Mouse (Mus musculus) intestine, embryonic 16.5 days (tissue): ENCODE results near the gene Nfe2. TPM values are rescaled to one million over a fixed set of nuclear protein-coding genes. Genes with fewer than 3 reads are reported as not detected.
"Not testable (repeated sequence)": the region's sequence is repeated elsewhere in the genome, so short reads cannot be mapped to it uniquely, and the experiment has no call there.

ENCODE experiments used
- ATAC-seq: fragments of 200-750 bp; cut with Nextera tagmentation; 2 replicates; pipeline ENCODE4 v1.8.0; 2017; ENCODE audit warnings: moderate TSS enrichment, moderate library complexity
- H3K27ac ChIP-seq: fragments of 300-500 bp; sonication (generic); 2 replicates; pipeline ENCODE4 v1.5.1; 2014; ENCODE audit warnings: mild to moderate bottlenecking, low read length
- H3K27me3 ChIP-seq: fragments of 300-500 bp; sonication (generic); replicated peaks from 2 replicates; pipeline ENCODE4 v1.6.1; 2014; ENCODE audit warnings: low read length, control low read depth, mixed read lengths; ENCODE audit not compliant: control insufficient read depth, insufficient read depth
- H3K36me3 ChIP-seq: fragments of 300-500 bp; sonication (generic); 2 replicates; pipeline ENCODE4 v1.6.1; 2014; ENCODE audit warnings: low read length, control low read depth; ENCODE audit not compliant: control insufficient read depth, insufficient read depth
- H3K4me1 ChIP-seq: fragments of 300-500 bp; sonication (generic); 2 replicates; pipeline ENCODE4 v1.6.1; 2014; ENCODE audit warnings: low read length, control low read depth, mixed read lengths; ENCODE audit not compliant: control insufficient read depth, insufficient read depth
- H3K4me2 ChIP-seq: fragments of 300-500 bp; sonication (generic); 2 replicates; pipeline ENCODE4 v1.6.1; 2014; ENCODE audit warnings: low read depth, low read length, control low read depth
- H3K4me3 ChIP-seq: fragments of 300-500 bp; sonication (generic); 2 replicates; pipeline ENCODE4 v1.5.1; 2014; ENCODE audit warnings: mild to moderate bottlenecking, low read length
- H3K9ac ChIP-seq: fragments of 300-500 bp; sonication (generic); 2 replicates; pipeline ENCODE4 v1.6.1; 2014; ENCODE audit warnings: low read depth, low read length
- H3K9me3 ChIP-seq: fragments of 300-500 bp; sonication (generic); 2 replicates; pipeline ENCODE4 v1.6.1; 2016; ENCODE audit warnings: low read length, control low read depth; ENCODE audit not compliant: control insufficient read depth
- WGBS: fragments of 180-500 bp; shearing (Covaris S2); extraction: QIAGEN DNeasy Blood & Tissue Kit; methylation state at CpG from one replicate; pipeline ENCODE4 v1.1.7; 2014; 5-methylcytosine and 5-hydroxymethylcytosine counted together
- polyA plus RNA-seq: library from polyadenylated mRNA; unstranded; fragments of >200 nt; fragmentation: Nextera tagmentation; extraction: Ambion mirVana; gene quantifications from 2 replicates; pipeline ENCODE4 v1.2.1, GENCODE M21; 2015

Nfe2 gene
- polyA plus RNA-seq, 1 experiment from 2014 or later: 5.2 TPM

DNA sequence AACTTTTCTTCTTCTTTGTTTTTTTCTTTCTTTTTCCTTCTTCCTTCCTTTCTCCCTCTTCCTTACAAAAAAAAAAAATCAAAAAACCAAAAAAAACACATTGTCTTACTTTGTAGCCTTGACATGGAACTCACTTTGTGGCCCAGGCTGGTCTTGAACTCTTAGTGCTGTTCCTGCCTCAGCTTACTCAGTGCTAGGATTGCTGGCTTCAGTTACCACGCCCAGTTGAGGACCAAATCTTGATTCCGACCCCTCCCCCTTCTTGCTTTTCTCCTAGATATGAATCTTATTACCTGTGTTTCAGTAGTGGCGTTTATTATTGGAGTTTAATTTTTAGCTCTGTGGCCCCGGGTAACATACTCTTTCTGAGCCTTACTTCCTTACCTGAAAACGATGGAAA is 959 bp upstream of the Nfe2 start:
- no peaks in the 10 kb centered on the region; the same call in 1 of the 2 replicates for H3K27me3 ChIP-seq
- H3K9me3 ChIP-seq: no peaks in the 10 kb centered on the region
- H3K36me3 ChIP-seq: no peaks in the 10 kb centered on the region
- H3K9ac ChIP-seq: no peak overlapping the region
- ATAC-seq: no peak
- no peak overlapping the region for H3K4me2 ChIP-seq
- H3K4me3 ChIP-seq: no peak overlapping the region
- H3K27ac ChIP-seq: no peak overlapping the region
- peaks cover 16% of the 10 kb centered on the region for H3K4me1 ChIP-seq
- WGBS: 82% methylated on average over 5 of the region's 5 CpGs

DNA sequence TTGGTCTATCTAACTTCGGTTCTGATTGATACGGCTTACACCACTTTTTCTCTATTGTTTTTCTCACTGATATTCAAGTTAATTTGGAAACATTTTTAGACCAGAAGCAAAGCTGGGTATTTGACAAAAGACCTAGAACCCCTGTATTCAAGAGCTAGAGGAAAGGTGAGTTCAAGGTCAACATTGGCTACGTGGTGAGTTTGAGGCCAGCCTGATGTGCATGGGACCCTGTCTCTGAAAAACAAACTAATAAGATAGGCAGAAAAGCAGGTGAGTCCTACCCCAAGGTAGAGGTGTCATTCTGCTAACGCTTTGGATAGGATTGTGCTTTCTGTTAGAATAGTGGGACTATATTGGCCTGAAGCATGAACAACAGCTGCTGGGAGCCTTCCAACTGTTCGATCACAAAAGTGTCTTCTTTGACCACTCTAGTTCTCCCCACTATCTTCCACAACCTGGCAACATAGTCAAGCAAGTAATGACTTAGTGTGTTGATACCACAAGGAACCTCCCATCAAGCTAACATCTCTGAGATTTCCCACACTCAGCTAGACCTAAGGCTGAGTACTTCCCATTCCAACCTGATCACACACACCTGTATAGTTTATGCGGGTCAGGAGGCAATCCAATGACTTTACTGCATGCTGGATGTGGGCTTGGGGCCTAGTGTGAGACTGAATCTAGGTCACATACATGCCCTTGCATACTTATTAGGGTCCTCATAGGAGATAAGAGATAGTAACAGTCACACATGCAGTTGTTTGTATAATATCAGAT is 1.8 kb downstream of the Nfe2 start:
- Histone ChIP-seq H3K36me3 (no peaks in the 10 kb centered on the region), H3K4me2 (no peak overlapping the region), H3K9me3 (no peaks in the 10 kb centered on the region), H3K27me3 (no peaks in the 10 kb centered on the region; the same call in 1 of the 2 replicates), H3K9ac (no peak overlapping the region), H3K4me1 (peaks cover 16% of the 10 kb centered on the region), H3K27ac (no peak overlapping the region), H3K4me3 (no peak overlapping the region)
- 90% methylated on average over 6 of the region's 6 CpGs for WGBS
- ATAC-seq: no peak

DNA sequence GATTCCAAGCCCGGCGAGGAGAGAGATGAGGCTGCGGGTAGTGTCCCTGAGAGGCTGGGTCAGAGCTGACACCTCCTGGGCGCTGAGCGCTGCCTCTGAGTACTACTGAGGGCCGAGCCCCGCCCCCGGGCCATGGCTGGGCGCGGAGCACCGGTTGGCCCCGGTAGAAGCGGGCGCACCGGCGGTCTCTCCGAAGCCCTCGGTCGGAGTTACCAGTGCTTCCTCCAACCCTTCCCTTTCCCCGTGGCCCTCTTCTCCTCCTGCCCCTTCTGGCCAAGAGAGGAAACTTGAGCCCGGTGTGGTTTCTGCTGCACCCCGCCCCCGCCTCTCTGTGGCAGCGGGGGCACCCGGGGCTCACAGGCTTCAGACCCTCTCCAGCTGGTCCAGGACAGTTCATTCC is 3.0 kb downstream of the Nfe2 start:
- no peak overlapping the region for H3K27ac ChIP-seq
- no peaks in the 10 kb centered on the region; the same call in 1 of the 2 replicates for H3K27me3 ChIP-seq
- peaks cover 18% of the 10 kb centered on the region for H3K4me1 ChIP-seq
- H3K36me3 ChIP-seq: no peaks in the 10 kb centered on the region
- peak; percentile 49 for ATAC-seq
- H3K9me3 ChIP-seq: no peaks in the 10 kb centered on the region
- H3K9ac ChIP-seq: peak overlapping the region; percentile 66
- peak overlapping the region; percentile 43 for H3K4me3 ChIP-seq
- H3K4me2 ChIP-seq: peak overlapping the region; percentile 66
- under 1% methylated on average over 25 of the region's 25 CpGs for WGBS

DNA sequence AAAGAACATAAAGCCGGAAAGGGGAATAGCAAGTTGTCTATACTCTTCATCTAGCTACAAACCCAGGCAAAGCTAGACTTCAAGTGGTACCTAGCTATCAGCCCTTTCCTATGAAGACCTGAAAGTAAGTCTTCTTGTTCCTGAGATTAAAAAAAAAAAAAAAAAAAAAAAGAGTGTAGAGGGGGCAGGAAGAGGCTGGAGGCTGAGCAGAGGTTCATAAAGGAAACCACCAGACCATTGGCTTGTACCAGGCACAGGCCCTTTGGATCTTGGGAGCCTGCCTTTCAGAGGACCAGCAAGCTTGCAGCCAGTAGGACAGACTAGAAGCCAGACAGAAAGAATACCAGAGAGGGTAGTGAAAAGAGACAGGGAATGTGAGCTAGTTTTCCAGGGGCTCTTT is 4.9 kb downstream of the Nfe2 start:
- 94% methylated on average over 1 of the region's 1 CpGs for WGBS
- Histone ChIP-seq H3K9ac (no peak overlapping the region), H3K9me3 (no peaks in the 10 kb centered on the region), H3K4me1 (peaks cover 17% of the 10 kb centered on the region), H3K36me3 (peaks cover 4% of the 10 kb centered on the region), H3K27me3 (no peaks in the 10 kb centered on the region), H3K4me3 (no peak overlapping the region), H3K4me2 (no peak overlapping the region), H3K27ac (no peak overlapping the region)
- ATAC-seq: no peak

DNA sequence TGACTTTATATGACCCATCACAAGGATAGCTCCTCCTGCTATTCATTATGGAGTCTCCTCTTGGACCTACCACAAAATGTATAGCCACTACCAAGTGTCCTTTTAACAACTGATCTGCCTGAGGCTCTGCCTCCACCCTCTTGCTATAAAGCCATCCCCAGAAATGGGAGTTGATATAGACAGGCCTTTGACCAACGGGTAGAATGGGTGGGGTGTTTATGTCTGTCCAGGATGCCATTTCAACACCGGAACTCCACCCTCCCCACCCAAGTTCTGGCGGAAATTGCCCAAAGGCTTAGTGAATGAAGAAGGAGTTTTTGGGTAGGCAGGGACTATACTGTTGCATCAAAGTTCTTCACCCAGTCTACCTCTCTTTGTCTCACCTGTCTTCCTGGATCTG is 5.5 kb downstream of the Nfe2 start:
- Histone ChIP-seq H3K4me1 (peaks cover 11% of the 10 kb centered on the region), H3K27ac (no peak overlapping the region), H3K4me3 (no peak overlapping the region), H3K36me3 (peaks cover 7% of the 10 kb centered on the region), H3K27me3 (no peaks in the 10 kb centered on the region), H3K9me3 (no peaks in the 10 kb centered on the region), H3K9ac (no peak overlapping the region), H3K4me2 (no peak overlapping the region)
- no peak for ATAC-seq
- 73% methylated on average over 3 of the region's 3 CpGs for WGBS

DNA sequence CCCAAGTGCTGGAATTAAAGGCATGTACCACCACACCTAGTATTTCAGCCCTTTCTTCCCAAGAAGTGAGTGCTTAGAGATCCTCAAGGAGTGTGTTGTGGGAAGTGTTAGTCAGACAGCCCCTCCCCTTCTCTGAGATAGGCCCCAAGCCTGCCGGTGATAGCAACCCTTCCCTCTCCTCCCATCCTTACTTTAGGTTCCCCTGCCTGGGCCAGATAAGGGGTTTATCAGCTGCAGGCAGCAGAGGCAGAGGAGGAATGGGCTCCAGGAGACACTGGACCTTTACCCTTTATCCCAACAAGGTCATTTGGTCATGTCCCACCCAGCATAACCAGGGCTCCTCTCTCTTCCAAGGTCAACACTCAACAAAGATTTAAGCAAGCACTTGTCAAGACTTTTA is 6.6 kb downstream of the Nfe2 start:
- WGBS: 30% methylated on average over 1 of the region's 1 CpGs
- peak; percentile 32 for ATAC-seq
- H3K9ac ChIP-seq: no peak overlapping the region

DNA sequence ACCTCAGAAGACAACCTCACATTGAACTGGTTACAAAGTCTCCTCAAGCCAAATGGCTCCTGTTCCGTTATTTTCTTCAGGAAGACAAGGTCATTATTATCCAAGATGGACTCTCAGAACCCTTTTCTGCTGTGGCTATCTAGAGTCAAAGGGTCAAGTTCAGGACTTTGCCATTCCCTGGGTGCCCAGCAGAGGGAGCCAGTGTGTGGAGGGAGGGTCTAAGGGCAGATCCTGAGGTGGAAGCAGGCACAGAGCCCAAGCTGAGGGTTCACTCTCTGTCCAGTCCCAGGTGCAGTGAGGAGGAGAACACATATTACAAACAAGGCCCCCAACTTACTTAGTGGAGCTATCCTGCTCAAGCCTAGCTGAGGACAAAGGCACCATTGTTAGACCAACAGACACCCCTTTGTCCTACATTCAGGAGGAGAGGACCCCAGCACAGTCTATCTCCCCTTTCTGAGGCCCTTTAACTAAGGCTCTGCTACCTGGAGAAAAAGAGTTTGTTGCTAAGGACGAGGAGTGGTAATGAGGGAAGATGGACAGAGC is 7.9 kb downstream of the Nfe2 start:
- WGBS: 25% methylated on average over 2 of the region's 2 CpGs
- Histone ChIP-seq H3K27ac (no peak overlapping the region), H3K36me3 (peaks cover 17% of the 10 kb centered on the region), H3K4me2 (no peak overlapping the region), H3K27me3 (no peaks in the 10 kb centered on the region), H3K9ac (no peak overlapping the region), H3K4me1 (peaks cover 8% of the 10 kb centered on the region), H3K9me3 (no peaks in the 10 kb centered on the region), H3K4me3 (no peak overlapping the region)
- peak; percentile 10; the same call in 1 of the 2 replicates for ATAC-seq

More for the DNA sequence above, 6.6 kb downstream of the Nfe2 start:
- peaks cover 10% of the 10 kb centered on the region for H3K36me3 ChIP-seq
- no peaks in the 10 kb centered on the region for H3K27me3 ChIP-seq
- H3K4me3 ChIP-seq: no peak overlapping the region
- H3K27ac ChIP-seq: no peak overlapping the region
- no peaks in the 10 kb centered on the region for H3K9me3 ChIP-seq
- peaks cover 11% of the 10 kb centered on the region for H3K4me1 ChIP-seq
- H3K4me2 ChIP-seq: no peak overlapping the region

DNA sequence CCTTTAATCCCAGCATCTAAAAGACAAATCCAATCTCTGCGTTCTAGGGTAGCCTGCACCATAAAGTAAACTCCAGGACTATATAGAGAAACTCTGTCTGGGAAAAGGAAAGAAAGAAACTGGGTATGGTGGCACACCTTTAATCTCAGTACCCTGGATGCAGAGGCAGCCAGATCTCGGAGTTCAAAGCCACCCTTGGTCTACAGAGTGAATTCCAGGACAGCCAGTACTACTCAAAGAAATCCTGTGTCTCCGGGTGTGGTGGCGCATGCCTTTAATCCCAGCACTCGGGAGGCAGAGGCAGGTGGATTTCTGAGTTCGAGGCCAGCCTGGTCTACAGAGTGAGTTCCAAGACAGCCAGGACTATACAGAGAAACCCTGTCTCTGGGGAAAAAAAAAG is 8.7 kb downstream of the Nfe2 start:
- not testable (repeated sequence) for H3K4me2 ChIP-seq, H3K9me3 ChIP-seq, H3K4me1 ChIP-seq, ATAC-seq, H3K9ac ChIP-seq, H3K4me3 ChIP-seq, H3K27ac ChIP-seq, H3K27me3 ChIP-seq
- WGBS: 91% methylated on average over 6 of the region's 6 CpGs
- peaks cover 17% of the 10 kb centered on the region for H3K36me3 ChIP-seq

DNA sequence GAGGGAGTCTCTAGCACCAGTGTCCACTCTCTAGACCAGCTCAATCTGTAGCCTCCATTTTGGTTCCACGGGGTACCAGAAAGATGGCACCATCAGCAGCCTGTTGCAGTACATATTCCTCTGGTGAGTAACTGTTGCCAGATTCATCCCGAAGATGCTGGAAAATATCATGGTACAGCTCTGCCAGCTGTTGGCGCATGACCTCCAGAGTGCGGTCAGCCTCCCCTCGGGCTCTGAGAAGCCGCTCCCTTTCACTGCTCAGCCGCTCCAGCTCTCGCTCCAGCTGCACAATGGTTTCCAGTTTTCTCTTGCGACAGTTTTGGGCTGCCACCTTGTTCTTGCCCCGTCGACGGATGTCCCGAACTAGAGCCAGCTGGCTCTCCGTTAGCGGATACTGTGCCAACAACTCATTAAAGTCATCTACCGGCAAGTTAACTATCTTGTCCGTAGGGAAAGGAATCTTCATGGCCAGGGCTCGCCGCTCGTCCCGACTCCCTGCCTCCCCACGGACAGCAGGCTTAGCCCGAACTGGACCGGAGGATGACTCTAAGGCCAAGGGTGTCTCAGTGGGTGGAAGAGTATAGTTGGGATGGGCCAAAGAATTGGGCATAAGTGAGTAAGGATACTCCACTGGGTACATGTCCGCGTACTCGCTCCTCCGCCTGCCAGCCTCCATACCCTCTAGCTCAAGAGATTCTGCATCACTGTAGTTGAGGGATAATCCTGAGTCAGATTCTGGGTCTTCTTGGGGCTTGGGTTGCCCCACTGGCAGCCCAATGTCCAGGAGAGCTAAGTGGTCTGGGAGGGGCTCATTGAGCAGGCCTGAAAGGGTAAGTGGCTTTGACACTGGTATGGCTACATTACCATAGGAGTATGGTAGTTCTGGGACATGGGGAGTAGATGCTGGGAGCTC is 9.5 kb downstream of the Nfe2 start:
- WGBS: 83% methylated on average over 28 of the region's 28 CpGs
- Histone ChIP-seq H3K27me3 (no peaks in the 10 kb centered on the region), H3K9me3 (no peaks in the 10 kb centered on the region), H3K27ac (no peak overlapping the region), H3K4me2 (no peak overlapping the region), H3K4me3 (no peak overlapping the region), H3K4me1 (peaks cover 7% of the 10 kb centered on the region; the same call in 1 of the 2 replicates), H3K36me3 (peaks cover 17% of the 10 kb centered on the region), H3K9ac (no peak overlapping the region)
- ATAC-seq: 0 out of 2 replicates have a peak, but pooled peaks have one; percentile 10
